Mouse (Mus musculus): ENCODE measurements around the gene Trmt2a.
"Not testable (repeated sequence)": the region's sequence is repeated elsewhere in the genome, so short reads cannot be mapped to it uniquely, and the experiment has no call there.

Trmt2a gene

GRCm38 (mm10) chr16:18289067-18289588, 40.6 kb downstream of the Trmt2a start, which contains the start of gene Dgcr8:
TSS of gene Dgcr8 (minus strand) at chr16:18289246.
- peak; percentile 97 to 99 for DNase-seq

GRCm38 (mm10) chr16:18289614-18290013, 41.1 kb downstream of the Trmt2a start:
- DNase-seq = not testable (repeated sequence)

All from kidney, postnatal 4 days (tissue).